Mouse (Mus musculus) liver, adult (tissue): ENCODE results near the gene Thada.

Experiments used
- GATA4 ChIP-seq: IDR thresholded peaks from 2 replicates; pipeline ENCODE4 v1.6.1; 2014; ENCODE audit warnings: mild to moderate bottlenecking, low read length; ENCODE audit not compliant: insufficient replicate concordance

The Thada gene

GRCm38 (mm10) chr17:84147183-84148108, 318.6 kb downstream of the Thada start:
- no peak for TF ChIP-seq GATA4

GRCm38 (mm10) chr17:84146458-84147182, 319.4 kb downstream of the Thada start:
- TF ChIP-seq GATA4, result no peak

DNA sequence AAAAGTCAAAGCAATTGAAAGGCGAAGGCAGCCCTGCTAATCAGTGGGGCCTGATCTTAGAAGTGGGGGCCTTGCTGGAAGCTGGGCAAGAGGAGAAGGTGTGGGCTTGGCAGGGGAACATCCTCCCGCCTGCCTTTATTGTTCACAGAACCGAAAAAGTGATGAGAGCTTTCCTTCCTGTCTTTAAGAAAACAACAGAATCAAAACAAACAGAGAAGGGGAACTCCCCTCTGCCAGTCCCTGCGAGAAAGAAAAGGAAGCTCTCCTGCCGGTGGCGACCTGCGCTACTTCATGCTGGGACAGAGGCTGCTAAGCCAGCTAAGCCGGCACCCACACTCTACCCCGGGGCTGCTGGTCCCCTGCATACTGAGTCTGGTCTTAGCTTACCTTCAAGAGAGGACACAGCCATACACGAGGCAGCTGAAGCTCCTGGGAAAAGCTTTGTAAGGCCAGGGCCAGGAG, 320.1 kb downstream of the Thada start:
- TF ChIP-seq GATA4, result no peak

DNA sequence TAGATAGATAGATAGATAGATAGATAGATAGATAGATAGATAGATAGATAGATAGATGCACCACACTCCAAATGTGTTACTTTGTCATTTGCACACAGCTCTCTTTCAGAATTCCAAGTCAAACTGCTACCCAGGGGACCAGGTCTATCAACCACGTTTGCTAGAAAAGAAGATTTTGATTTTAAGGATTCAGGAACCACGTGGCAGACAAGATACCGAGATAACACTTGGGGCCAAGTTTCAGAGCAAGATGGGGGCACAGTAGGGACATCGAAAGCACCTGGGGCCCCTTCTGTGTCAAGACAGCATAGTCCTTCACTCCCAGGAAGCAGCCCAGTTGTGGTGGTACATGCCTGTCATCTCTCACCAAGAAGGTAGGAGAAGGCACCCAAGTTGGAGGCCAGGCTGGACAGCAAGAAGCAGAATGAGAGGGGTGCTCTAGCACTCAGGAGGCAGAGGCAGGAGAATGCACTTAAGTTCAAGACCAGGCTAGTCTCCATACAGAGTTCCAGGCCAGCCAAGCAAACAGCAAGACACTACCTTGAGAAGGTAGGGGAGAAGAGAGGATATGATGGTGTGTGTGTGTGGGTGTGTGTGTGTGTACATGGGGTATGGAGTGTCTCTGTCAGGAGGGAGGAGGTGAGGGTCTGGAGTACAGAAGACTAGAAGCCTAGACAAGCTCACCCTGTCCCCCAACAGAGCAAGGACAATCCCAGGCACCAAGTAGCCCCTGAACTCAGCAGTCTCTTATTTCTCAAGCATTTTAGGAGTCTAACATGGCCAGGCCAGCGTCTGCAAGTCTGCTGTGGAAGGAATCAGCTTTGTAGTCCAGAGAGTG, 321.0 kb downstream of the Thada start:
- TF ChIP-seq GATA4, result no peak

DNA sequence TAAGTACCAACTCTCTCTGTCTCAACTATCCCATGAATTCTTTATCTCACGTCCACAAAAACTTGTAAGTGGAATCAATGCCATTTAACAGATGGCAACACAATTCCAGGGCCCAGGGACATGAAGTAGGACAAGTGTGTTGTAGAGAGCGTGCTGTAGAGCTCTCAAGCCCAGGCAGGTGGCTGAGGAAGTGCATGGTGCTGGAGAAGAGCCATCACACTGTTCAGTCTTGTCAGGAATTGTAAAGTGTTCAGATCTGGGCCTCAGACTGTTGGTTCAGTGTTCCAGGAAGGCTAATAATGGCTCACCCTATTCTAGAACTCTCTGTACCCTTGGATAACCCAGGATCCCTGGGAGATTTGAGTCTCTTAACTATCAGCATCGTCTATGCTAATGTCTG, 321.9 kb downstream of the Thada start:
- no peak for TF ChIP-seq GATA4

- TF ChIP-seq GATA4, result no peak
Observed at GRCm38 (mm10) chr17:84143219-84143844, 322.7 kb downstream of the Thada start.

DNA sequence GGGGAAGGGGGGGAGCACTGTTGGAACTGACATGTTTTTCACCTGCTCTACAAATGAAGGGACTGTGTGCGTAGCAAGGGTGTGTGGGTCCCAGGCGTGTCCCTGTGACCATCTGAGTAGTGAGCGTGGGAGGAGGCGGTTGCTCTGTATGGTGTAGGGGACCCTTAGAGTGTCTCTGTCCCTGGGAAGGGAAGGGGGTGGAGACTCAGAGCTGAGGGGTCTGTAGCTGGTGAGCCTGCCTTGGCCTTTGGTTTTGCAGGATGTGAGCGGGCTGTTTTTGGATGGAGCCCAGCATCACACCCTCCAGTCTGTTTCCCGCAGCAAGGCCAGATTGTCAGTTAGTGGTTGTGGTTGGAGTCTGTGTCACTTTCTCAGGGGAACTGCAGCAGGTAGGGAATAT, 324.3 kb downstream of the Thada start:
- TF ChIP-seq GATA4, result no peak

GRCm38 (mm10) chr17:84140822-84141507, 325.0 kb downstream of the Thada start:
- TF ChIP-seq GATA4, result no peak
